In genomic region chr17:63007876-63008275, GRCm38 (mm10) we compare ENCODE assay signal across 15 mouse cellular contexts.
A peak's percentile ranks its signal among the peaks of the same experiment; 100 is the strongest.
DNase-seq lines count a peak whose midpoint lies in the region; ATAC-seq lines count a peak whose summit lies in the region.
"Had no signal": no experiment of that assay in that cellular context is flagged by ENCODE, and none has a peak within 500 bp of the region (broad histone marks: within the 10 kb centered on the region; RNA-seq: fewer than 3 reads in every experiment).

No protein-coding gene starts in this region.

- peaks cover 22% of the 10 kb centered on the region for H3K4me1 ChIP-seq in midbrain, embryonic 13.5 days (replicated peaks)
- H3K4me1 ChIP-seq in midbrain, embryonic 15.5 days = peaks cover 4% of the 10 kb centered on the region; the same call in 1 of the 2 replicates
- peaks cover 22% of the 10 kb centered on the region for H3K4me1 ChIP-seq in hindbrain, embryonic 13.5 days (replicated peaks)
- H3K4me1 ChIP-seq in neural tube, embryonic 15.5 days = peaks cover 19% of the 10 kb centered on the region

- 59% methylated on average over 12 of the region's 12 CpGs for WGBS in midbrain, embryonic 13.5 days
- WGBS in midbrain, embryonic 15.5 days = 72% methylated on average over 12 of the region's 12 CpGs
- WGBS in hindbrain, embryonic 13.5 days = 57% methylated on average over 12 of the region's 12 CpGs
- WGBS in neural tube, embryonic 15.5 days = 50% methylated on average over 12 of the region's 12 CpGs

- H3K27ac ChIP-seq in midbrain, embryonic 13.5 days = peak overlapping the region; percentile 35; the same call in 1 of the 2 replicates
- no peak overlapping the region for H3K27ac ChIP-seq in midbrain, embryonic 15.5 days
- H3K27ac ChIP-seq in hindbrain, embryonic 13.5 days = peak overlapping the region; percentile 58
- H3K27ac ChIP-seq in neural tube, embryonic 15.5 days (replicated peaks) = peak overlapping the region; percentile 76
- H3K27ac ChIP-seq: heart, adult 2 months; midbrain, embryonic 12.5 days had no signal

- H3K9ac ChIP-seq in midbrain, embryonic 13.5 days (replicated peaks) = no peak overlapping the region
- no peak overlapping the region for H3K9ac ChIP-seq in midbrain, embryonic 15.5 days
- no peak overlapping the region for H3K9ac ChIP-seq in hindbrain, embryonic 13.5 days
- no peak overlapping the region for H3K9ac ChIP-seq in neural tube, embryonic 15.5 days (replicated peaks)
- H3K9ac ChIP-seq: midbrain, embryonic 12.5 days had no signal

- H3K4me3 ChIP-seq in midbrain, embryonic 13.5 days (replicated peaks) = no peak overlapping the region
- no peak overlapping the region for H3K4me3 ChIP-seq in midbrain, embryonic 15.5 days
- no peak overlapping the region for H3K4me3 ChIP-seq in hindbrain, embryonic 13.5 days
- no peak overlapping the region for H3K4me3 ChIP-seq in neural tube, embryonic 15.5 days (replicated peaks)
- H3K4me3 ChIP-seq: heart, adult 2 months; midbrain, embryonic 12.5 days had no signal

- no peaks in the 10 kb centered on the region; the same call in none of the 2 replicates for H3K27me3 ChIP-seq in midbrain, embryonic 13.5 days
- no peaks in the 10 kb centered on the region for H3K27me3 ChIP-seq in midbrain, embryonic 15.5 days (replicated peaks)
- H3K27me3 ChIP-seq in hindbrain, embryonic 13.5 days = no peaks in the 10 kb centered on the region
- H3K27me3 ChIP-seq in neural tube, embryonic 15.5 days (replicated peaks) = no peaks in the 10 kb centered on the region
- H3K27me3 ChIP-seq: midbrain, embryonic 12.5 days had no signal

- peak; percentile 74 for DNase-seq in heart, adult 11 months
- DNase-seq in heart, adult 18-20 months = no peak
- DNase-seq in urinary bladder, postnatal 25 days (ENCODE audit: low spot score) = no peak
- no peak for DNase-seq in layer of hippocampus, postnatal 36 days
- DNase-seq: adrenal gland, adult 8-10 months; heart, adult 2 months; kidney, postnatal 10 days; lung, postnatal 36 days; right cerebral cortex, postnatal 14 days had no signal

- H3K36me3 ChIP-seq in midbrain, embryonic 13.5 days = no peaks in the 10 kb centered on the region
- no peaks in the 10 kb centered on the region for H3K36me3 ChIP-seq in midbrain, embryonic 15.5 days (replicated peaks)
- no peaks in the 10 kb centered on the region for H3K36me3 ChIP-seq in hindbrain, embryonic 13.5 days
- H3K36me3 ChIP-seq in neural tube, embryonic 15.5 days = no peaks in the 10 kb centered on the region
- H3K36me3 ChIP-seq: G1E; midbrain, embryonic 12.5 days had no signal

- no peaks in the 10 kb centered on the region for H3K9me3 ChIP-seq in midbrain, embryonic 13.5 days
- no peaks in the 10 kb centered on the region for H3K9me3 ChIP-seq in midbrain, embryonic 15.5 days
- no peaks in the 10 kb centered on the region for H3K9me3 ChIP-seq in hindbrain, embryonic 13.5 days
- H3K9me3 ChIP-seq in neural tube, embryonic 15.5 days (replicated peaks) = no peaks in the 10 kb centered on the region
- H3K9me3 ChIP-seq: G1E; midbrain, embryonic 12.5 days had no signal

- no peak for ATAC-seq in midbrain, embryonic 13.5 days
- no peak for ATAC-seq in midbrain, embryonic 15.5 days (replicated peaks)
- peak; percentile 12; the same call in 1 of the 2 replicates for ATAC-seq in hindbrain, embryonic 13.5 days (ENCODE audit: low FRiP score)
- no peak; the same call in 1 of the 2 replicates for ATAC-seq in neural tube, embryonic 15.5 days (ENCODE audit: low FRiP score)

- H3K4me2 ChIP-seq in midbrain, embryonic 13.5 days (replicated peaks) = no peak overlapping the region
- H3K4me2 ChIP-seq in midbrain, embryonic 15.5 days = no peak overlapping the region
- 0 out of 2 replicates have a peak overlapping the region, but pooled peaks have one; percentile 1 for H3K4me2 ChIP-seq in hindbrain, embryonic 13.5 days
- no peak overlapping the region for H3K4me2 ChIP-seq in neural tube, embryonic 15.5 days
- H3K4me2 ChIP-seq: midbrain, embryonic 12.5 days had no signal
